Mouse (Mus musculus) adrenal gland, adult (tissue): ENCODE results near the gene Chrm4.

Experiments
- DNase-seq, 2 experiments: peaks; one replicate each; pipeline ENCODE4 v3.0.0; 2022 to 2023; ENCODE audit warnings: low spot score in 1 of 2; ENCODE audit not compliant: inconsistent age in 2 of 2

Chrm4 gene

DNA sequence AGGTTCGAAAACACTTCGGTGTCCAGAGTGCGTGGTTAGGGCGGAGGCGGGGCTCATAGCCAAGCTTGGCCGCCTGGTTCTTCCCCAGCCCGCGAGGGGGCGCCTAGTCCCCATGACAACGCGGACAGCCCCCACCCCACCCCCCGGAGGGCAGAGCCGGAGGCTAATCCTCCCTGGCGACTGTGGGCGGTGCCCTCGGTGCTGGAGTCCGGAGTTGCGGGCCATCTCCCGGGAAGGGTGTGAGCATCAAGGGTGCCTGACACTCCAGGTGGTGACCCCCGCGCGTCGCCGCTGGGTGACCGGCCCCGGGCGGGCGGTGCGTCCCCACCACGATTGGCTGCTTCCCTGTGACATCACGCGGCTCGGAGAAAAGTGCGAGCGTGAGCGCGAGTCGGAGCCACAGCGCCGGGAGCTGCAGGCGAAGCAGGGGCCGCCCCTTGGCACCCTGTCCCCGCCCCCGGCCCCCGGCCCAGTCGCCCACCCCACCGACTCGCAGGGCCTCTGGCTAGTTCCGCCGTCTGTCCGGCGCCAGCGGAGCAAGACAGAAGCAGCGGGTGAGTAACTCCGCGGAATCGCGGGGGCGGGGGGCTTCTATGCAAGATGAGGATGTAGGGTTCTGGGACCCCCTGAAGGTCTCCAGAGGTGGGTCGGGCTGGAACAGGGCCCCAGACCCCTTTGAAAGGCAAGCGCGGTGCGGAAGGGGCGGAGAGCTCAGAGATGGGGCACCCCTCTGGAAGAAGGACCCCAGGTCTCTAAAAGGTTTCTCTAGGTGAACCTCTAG, 5.1 kb upstream of the Chrm4 start:
- peak; percentile 64 to 86 for DNase-seq

DNA sequence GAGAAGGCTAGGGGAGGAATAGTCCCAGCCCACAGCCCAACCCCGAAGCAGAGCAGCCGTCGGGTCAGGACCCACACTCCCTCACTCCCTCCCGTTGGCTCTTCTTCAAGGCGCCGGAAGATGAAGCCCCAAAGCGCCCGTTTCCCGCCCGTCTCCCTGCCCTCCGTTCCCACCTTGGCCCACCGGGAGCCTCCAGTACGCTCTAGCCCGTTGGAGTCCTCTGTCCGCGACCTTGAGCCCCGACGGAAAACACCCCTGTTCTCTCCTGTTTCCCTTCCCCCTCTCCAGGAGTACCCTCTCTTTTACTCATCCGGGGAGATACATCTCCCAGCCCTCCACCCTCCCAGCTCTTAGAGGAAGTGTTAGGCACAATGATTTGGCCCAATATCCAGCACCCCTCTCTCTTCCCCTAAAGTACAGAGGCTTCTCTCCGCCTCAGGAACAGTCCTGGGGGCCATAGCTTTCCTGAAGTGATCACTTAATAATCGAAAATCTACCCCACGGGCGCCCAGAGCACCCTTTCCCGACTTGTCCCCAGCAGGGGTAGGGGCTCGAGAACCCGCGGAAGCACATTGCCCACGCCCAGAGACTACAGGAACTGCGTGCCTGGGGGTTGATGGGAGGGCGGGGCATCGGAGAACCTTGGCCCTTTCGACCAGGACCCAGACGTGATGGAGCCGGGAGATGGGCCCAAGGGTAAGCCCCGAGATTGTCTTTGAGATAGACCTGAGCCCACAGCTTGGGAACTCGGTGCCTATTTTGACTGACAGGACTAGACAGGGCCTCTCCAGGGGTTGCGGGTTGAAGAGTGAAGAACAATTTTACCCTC, 4.2 kb upstream of the Chrm4 start:
- DNase-seq, result peak in 1 of 2 experiments; percentile 54

- peak; percentile 75 to 90 for DNase-seq
Measured at GRCm38 (mm10) chr2:91923415-91924337, 3.4 kb upstream of the Chrm4 start.

DNA sequence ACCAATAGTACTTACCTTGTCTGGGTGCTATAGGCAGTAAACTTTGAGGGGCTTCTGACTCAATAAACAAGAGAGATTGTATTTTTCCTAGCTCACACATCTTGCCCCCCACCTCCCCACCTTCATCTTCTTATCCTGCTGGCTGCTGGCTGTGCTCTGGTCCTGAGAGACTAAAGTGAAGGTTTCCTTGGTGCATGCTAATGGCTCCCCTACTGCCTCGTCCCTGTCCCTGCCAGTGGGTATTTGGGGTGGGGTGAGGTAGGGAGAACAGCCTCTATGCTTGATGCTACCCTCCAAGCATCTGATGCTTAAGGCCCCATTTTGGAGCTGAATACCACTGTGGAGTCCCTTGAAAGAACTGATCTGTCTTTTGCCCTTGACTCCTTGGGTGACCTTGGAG, 2.3 kb upstream of the Chrm4 start:
- no peak for DNase-seq

DNA sequence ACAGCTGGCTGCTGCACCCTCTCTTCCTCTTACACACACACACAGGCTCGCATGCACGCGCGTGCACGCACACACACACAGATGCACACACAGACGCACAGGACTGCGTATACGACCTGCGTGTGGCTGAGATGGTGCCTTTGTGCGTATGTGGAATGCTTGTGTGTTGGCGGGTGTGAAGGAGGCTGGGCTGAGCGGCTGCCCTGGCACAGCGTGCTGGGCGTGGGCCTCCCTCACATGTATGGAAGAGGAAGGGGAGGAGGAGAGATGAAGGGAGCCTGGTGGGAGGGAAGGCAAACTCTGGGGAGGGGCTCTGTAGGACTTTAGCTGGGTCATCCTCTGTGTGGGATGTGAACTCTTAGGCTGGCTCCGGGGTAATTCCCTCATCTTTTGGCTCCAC, 1.6 kb upstream of the Chrm4 start:
- DNase-seq, result no peak

DNA sequence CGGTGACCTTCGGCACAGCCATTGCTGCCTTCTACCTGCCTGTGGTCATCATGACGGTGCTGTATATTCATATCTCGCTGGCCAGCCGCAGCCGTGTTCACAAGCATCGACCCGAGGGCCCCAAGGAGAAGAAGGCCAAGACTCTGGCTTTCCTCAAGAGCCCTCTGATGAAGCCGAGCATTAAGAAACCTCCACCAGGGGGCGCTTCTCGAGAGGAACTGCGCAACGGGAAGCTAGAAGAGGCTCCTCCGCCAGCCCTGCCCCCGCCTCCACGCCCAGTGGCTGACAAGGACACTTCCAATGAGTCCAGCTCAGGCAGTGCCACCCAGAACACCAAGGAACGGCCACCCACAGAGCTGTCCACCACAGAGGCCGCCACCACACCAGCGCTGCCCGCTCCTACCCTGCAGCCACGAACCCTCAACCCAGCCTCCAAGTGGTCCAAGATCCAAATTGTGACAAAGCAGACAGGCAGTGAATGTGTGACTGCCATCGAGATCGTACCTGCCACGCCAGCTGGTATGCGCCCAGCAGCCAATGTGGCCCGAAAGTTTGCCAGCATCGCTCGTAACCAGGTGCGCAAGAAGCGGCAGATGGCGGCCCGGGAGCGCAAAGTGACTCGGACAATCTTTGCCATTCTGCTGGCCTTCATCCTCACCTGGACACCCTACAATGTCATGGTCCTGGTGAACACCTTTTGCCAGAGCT, 931 bp downstream of the Chrm4 start:
- peak; percentile 78 to 90 for DNase-seq

- no peak for DNase-seq
Measured at GRCm38 (mm10) chr2:91928534-91929350, 1.7 kb downstream of the Chrm4 start.

- DNase-seq, result no peak
Measured at GRCm38 (mm10) chr2:91929455-91929854, 2.4 kb downstream of the Chrm4 start.

DNA sequence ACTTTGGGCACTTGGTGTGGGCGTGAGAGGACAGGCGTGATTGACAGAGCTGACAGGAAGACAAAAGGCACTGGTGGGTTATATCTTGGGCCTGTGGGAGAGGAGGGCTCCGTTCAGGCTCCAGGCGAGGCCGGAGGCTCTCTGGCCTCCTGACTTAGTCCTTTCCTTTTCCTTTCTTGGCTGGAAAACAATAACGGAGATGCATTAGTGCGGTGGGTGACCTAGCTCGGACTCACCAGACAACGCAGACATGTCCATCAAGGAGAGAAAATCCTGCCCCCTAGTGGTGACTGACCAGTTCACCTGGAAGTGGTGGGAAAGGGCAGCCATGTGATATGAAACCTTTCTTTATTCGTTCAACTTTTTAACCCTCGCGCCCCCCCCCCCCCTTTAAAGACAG, 2.9 kb downstream of the Chrm4 start:
- DNase-seq, result peak in 1 of 2 experiments; percentile 89

GRCm38 (mm10) chr2:91930761-91931291, 3.8 kb downstream of the Chrm4 start:
- DNase-seq, result no peak

DNA sequence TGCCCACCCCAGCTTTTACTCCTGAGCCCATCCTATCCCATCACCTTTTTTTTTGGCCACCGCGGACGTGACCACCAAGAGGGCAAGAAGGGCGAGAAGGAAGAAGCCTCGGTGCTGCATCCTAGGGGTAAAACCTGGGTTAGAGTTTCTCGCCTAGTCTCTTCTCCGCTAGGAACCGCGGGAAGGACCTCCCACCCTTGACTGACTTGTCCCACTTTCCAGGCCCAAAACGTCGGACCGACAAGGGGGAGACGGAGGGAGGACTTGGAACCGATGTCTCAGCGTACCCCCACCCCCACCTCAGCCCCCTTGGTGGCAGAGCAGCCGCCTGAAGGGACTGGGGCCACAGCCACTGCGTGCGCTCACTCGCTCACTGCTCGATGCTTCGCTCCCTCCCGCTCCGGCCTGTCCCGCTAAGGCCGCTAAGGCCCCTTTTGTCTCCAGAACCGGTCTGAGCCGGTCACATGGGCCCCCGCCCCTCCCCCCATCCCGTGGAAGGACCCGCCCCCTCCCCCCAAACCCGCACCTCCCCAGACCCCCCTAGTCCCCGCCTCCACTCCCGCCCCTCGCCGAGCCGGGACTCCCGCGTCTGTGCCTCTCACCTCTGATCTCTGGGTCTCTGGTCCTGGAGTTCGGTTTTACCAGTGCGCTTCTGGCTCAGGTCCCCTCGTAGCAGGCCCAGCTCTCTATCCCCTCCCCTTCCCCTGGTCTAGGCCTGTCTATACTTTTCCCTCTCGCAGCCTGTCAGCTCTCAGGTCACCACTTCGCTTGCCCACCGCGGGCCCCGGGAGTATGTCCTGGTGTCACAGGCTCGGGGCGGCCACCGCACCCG, 4.5 kb downstream of the Chrm4 start:
- peak in 1 of 2 experiments; percentile 52 for DNase-seq

DNA sequence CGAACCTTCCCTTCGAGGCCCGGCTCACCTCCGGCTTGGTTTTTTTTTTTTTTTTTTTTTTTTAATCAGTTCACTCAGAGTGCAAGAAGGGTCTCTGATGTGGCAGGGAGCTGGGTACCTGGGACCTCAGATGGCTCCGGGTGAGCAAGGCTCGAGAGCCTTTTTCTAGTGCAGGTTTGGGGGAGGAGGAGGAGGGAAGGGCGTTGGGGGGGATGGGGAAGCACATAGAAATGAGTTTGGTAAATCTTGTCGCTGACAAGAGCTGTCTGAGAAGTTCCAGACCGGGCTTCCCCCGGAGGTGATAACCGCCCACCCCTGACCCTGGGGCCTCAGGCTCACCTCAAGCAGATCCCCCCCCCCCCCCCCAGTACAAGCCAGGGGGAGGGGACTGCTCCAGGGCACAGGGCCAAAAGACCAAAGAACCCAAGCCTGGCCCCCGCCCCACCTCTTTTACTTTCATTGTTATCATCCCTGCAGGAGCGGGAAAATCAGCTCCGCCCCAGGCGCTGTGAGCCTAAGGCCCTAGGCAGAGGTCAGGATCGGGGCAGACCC, 5.2 kb downstream of the Chrm4 start, which contains the start of gene Mdk:
Gene Mdk (minus strand): TSS at position 138 of the 552 bp plus-strand sequence.
- no peak for DNase-seq

DNA sequence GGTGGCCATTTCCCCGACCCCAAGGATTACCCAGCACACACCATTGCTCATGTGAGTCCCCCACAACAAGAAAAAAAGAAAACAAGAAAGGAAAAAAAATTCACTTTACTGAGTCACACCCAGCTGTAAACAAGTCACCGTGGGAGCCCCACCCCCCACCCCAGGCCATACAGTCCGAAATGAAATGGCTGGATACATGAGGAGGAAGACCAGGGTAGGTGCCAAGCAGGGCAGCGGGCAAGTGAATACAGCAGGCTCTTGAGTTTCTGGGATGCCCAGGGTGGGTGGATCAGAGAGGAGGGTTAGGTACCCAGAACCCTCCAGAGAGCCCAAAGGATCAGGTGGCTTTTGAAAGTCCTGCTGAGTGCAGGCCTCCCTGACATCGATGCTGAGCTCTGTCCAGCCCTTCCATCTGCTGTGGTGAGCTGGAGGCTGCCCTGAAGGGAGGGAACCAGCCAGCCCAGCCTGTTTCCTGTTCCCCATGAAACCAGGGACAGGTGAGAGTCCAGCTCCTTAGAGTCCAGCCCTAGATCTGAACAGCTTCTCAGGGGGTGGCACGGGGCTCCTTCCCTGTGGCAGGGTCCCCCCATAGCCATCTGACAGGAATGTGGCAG, 5.8 kb downstream of the Chrm4 start:
- DNase-seq, result no peak

GRCm38 (mm10) chr2:91933471-91933870, 6.4 kb downstream of the Chrm4 start:
- no peak for DNase-seq

DNA sequence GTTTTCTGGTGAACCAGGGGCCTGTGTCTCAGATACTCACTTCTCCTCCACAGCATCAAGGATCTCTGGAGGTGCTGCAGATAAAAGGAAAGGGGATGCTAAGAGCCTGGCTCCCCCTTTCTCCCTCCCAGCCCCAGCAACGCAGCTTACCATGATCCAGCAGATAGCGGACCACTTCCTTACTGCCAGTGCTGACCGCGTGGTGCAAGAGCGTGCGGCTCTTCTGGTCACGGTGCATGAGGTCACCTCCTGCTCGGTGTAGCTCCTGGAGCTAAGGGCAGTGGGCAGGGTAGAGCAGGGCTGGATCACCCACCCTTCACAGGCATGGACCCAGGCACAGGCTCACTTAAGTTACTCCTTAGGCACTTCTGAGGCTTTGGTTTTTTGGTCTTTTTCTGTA, 7.0 kb downstream of the Chrm4 start:
- no peak for DNase-seq

DNA sequence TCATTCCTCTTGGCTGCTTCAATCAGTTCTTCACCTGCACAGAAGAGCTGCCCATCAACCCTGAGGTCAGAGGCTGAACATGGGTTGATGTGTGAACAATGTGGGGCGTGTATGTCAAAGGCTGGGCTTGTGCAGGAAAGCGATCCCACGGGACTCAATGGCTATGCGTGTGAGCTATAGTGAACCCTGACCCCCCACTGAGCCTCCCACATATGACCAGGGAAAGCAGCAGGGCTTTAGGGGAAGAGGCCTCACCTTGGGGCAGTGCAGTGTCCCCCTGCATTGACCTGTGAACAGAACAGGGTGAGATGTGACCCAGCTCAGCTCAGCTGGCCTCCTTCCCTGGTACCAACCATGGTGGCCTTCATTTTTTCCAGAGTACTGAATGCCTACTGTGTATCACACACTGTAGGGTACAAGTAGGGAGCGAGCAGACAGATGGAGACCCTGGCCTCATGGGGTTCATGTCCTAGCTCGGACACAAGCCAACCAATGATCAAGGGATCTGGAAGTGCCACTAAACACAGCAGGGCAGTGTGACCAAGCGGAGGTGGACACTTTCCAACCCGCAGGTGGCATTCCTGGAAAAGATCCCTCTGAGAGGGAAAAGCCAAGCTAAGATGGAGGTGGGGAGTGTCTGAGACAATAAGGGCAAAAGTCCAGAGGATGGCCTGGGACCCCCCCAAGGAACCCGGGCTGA, 7.9 kb downstream of the Chrm4 start:
- DNase-seq, result no peak

- no peak for DNase-seq
Measured at GRCm38 (mm10) chr2:91936154-91936553, 9.1 kb downstream of the Chrm4 start.
